Mouse (Mus musculus): ENCODE data around the gene Syngap1.

DNA sequence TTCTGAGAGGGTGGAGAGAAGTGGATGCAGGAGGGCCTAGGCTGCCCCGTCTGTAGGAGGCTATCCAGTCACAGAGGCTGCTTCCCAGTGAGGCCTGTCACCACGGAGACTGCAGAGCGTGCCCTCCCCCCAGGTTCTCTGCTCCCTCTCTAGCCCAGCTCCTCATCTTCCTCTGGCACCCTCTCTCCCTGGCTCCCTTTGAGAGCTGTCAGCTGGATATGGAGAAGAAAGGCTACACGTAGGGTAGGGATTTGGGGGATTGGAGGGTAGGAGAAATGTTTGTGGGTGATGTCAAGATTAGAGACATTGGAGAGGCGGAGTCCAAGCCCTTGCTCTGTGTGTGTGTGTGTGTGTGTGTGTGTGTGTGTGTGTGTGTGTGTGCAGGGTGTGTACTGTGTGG, 8.8 kb downstream of the Syngap1 start:
- TF ChIP-seq CTCF (IDR thresholded peaks at IDR 0.05; ENCODE audit: low read depth): no peak
- TF ChIP-seq EP300 (optimal IDR thresholded peaks at IDR 0.05): no peak
